Mouse (Mus musculus) limb, embryonic 11.5 days (tissue): ENCODE measurements around the gene Qsox2. TPM values are rescaled to one million over a fixed set of nuclear protein-coding genes. Genes with fewer than 3 reads are reported as not detected.
A peak's percentile ranks its signal among the peaks of the same experiment; 100 is the strongest.

Source experiments
- ATAC-seq: fragments of 200-750 bp; cut with Nextera tagmentation; 2 replicates; pipeline ENCODE4 v1.8.0; 2017; ENCODE audit warnings: low read depth; ENCODE audit not compliant: insufficient number of reproducible peaks, low FRiP score, low TSS enrichment
- DNase-seq: peaks from one replicate; pipeline ENCODE4 v3.0.0-alpha.2; 2015; ENCODE audit warnings: low spot score
- H3K27ac ChIP-seq: fragments of 300-500 bp; sonication (generic); replicated peaks from 2 replicates; pipeline ENCODE4 v1.5.1; 2014; ENCODE audit warnings: low read depth, mild to moderate bottlenecking, low read length
- H3K27me3 ChIP-seq: fragments of 300-500 bp; sonication (generic); 2 replicates; pipeline ENCODE4 v1.6.1; 2014; ENCODE audit warnings: mild to moderate bottlenecking, low read length, mixed read lengths; ENCODE audit not compliant: control insufficient read depth, insufficient read depth
- H3K36me3 ChIP-seq: fragments of 300-500 bp; sonication (generic); 2 replicates; pipeline ENCODE4 v1.6.1; 2014; ENCODE audit warnings: mild to moderate bottlenecking, low read length, moderate library complexity, mixed read lengths; ENCODE audit not compliant: control insufficient read depth, insufficient read depth
- H3K4me1 ChIP-seq: fragments of 300-500 bp; sonication (generic); 2 replicates; pipeline ENCODE4 v1.6.1; 2014; ENCODE audit warnings: low read length, mixed read lengths; ENCODE audit not compliant: control insufficient read depth, insufficient read depth
- H3K4me2 ChIP-seq: fragments of 300-500 bp; sonication (generic); 2 replicates; pipeline ENCODE4 v1.6.1; 2014; ENCODE audit warnings: low read depth, mild to moderate bottlenecking, moderate library complexity; ENCODE audit not compliant: severe bottlenecking
- H3K4me3 ChIP-seq: fragments of 300-500 bp; sonication (generic); 2 replicates; pipeline ENCODE4 v1.5.1; 2014; ENCODE audit warnings: low read depth, low read length
- H3K9ac ChIP-seq: fragments of 300-500 bp; sonication (generic); 2 replicates; pipeline ENCODE4 v1.6.1; 2014; ENCODE audit warnings: mild to moderate bottlenecking, low read length
- H3K9me3 ChIP-seq: fragments of 300-500 bp; sonication (generic); 2 replicates; pipeline ENCODE4 v1.6.1; 2016; ENCODE audit warnings: low read length; ENCODE audit not compliant: control insufficient read depth
- WGBS: fragments of 180-500 bp; shearing (Covaris S2); extraction: QIAGEN DNeasy Blood & Tissue Kit; methylation state at CpG from one replicate; pipeline ENCODE4 v1.1.7; 2014; 5-methylcytosine and 5-hydroxymethylcytosine counted together
- polyA plus RNA-seq: library from polyadenylated mRNA; unstranded; fragments of >200 nt; fragmentation: Nextera tagmentation; extraction: Ambion mirVana; gene quantifications from 2 replicates; pipeline ENCODE4 v1.2.1, GENCODE M21; 2014

Qsox2 gene
- polyA plus RNA-seq, 1 experiment from 2014 or later, result 12.0 TPM

DNA sequence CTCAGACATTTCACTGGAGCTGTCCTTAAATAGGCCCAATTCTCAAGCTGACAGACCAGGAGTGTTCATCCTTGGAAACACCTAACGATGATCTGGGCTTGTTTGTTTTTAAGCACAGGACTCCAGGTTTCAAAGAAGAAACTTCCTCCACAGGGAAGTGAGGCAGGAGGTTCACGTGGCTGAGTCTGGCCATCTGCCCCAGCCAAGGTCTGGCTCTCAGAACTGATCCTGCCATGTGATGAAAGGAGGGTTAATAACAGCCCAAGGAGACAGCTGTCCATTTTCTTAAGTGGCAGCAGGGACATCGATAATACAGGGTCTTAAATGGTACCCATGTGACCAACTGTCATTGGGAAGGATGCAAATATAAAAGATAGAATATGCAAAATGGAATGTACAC, 27.8 kb downstream of the Qsox2 start:
- ATAC-seq (no peak), DNase-seq (no peak)
- 79% methylated on average over 3 of the region's 3 CpGs for WGBS
- H3K4me1 ChIP-seq, result peaks cover 7% of the 10 kb centered on the region
- no peak overlapping the region for H3K9ac ChIP-seq
- no peaks in the 10 kb centered on the region for H3K9me3 ChIP-seq
- no peak overlapping the region for H3K27ac ChIP-seq
- H3K27me3 ChIP-seq, result peaks cover 37% of the 10 kb centered on the region
- no peak overlapping the region for H3K4me3 ChIP-seq
- no peak overlapping the region for H3K4me2 ChIP-seq
- peaks cover 9% of the 10 kb centered on the region; the same call in 1 of the 2 replicates for H3K36me3 ChIP-seq

DNA sequence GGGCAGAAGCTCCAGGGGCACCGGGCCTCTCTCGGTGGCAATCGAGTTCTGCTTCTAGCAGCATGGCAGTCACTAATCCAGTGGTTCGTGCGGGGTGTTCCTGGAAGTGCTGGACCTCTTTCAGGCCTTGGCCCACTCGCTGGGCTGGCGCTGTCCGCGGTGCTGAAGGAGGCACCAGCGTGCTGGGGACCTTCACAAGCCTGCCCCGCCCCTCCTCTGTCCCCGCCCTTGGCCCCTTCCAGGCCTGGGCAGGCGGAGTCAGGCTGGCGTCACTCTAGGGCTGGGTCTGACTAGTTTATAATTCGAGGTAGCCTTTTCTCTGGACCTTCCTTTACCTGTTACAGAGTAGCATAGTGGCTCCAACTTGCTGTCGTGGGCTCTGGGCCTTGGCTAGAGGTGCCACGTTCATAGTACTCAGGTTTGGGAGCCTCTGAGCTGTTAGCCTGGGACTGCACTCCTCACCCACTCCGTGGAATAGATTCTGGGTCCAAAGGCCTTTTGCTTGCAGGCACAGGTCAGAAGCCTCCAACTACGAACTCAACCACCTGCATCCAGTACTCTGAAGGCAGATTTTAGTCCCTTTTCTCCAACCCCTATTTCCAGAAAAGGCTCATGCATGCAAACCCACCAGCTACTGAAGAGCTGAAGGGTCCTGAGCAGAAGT, 29.1 kb downstream of the Qsox2 start, which contains the start of gene Lhx3:
Gene Lhx3 (minus strand): TSS at position 164 of the 664 bp plus-strand sequence.
- H3K36me3 ChIP-seq, result peaks cover 9% of the 10 kb centered on the region; the same call in 1 of the 2 replicates
- WGBS, result 5% methylated on average over 19 of the region's 19 CpGs
- H3K4me2 ChIP-seq, result no peak within 1 kb of the TSS
- H3K27ac ChIP-seq, result no peak within 1 kb of the TSS
- H3K9me3 ChIP-seq, result no peaks in the 10 kb centered on the region
- DNase-seq (peak; percentile 98), ATAC-seq (peak; percentile 84)
- no peak within 1 kb of the TSS for H3K9ac ChIP-seq
- H3K4me3 ChIP-seq, result no peak within 1 kb of the TSS
- H3K4me1 ChIP-seq, result peaks cover 7% of the 10 kb centered on the region
- peaks cover 50% of the 10 kb centered on the region for H3K27me3 ChIP-seq

DNA sequence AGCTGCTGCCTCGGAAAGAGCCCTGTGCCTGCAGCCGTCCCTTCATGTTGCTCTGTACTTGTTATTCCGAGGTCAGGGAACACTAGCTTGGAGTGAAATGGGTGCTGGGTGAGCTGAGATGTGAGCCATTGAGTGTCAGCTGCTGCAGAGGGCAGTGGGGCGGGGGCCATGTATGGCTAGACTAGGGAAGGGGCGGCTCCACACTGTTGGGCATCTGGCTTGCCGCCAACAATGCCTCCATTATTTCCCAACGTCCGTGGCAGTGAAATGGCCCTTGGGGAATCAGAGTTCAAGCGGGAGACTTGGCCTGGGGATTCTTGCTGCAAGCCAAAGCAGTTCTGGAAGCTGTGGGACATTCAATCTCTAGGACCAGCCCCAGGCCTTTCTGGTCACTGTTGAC, 29.8 kb downstream of the Qsox2 start:
- Histone ChIP-seq H3K4me2 (no peak overlapping the region), H3K27me3 (peaks cover 57% of the 10 kb centered on the region), H3K9ac (no peak overlapping the region), H3K4me1 (peaks cover 7% of the 10 kb centered on the region), H3K27ac (no peak overlapping the region), H3K36me3 (peaks cover 9% of the 10 kb centered on the region; the same call in 1 of the 2 replicates), H3K4me3 (no peak overlapping the region), H3K9me3 (no peaks in the 10 kb centered on the region)
- no peak for ATAC-seq
- WGBS, result 8% methylated on average over 9 of the region's 9 CpGs
- DNase-seq, result no peak

DNA sequence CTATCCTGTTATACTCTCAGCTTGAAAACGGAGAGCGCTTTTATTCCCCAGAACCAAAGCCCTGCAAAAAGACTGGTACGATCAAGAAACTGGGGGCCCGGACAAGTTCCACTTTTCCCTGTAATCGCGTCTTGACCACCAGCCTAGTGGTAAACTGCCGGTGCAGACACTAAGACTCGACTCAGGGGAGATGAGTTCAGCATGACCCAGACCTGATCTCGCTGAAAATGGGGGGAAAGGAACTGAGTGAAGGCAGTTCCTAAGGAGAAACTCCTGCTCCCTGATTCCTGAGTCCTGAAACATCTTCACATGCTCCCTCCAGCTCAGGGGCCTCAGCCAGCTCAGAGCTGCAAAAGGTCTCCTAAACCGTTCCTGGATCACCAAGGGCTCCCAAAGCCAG, 31.6 kb downstream of the Qsox2 start:
- Histone ChIP-seq H3K4me3 (no peak overlapping the region), H3K9me3 (no peaks in the 10 kb centered on the region), H3K4me2 (no peak overlapping the region), H3K4me1 (peaks cover 7% of the 10 kb centered on the region), H3K36me3 (peaks cover 3% of the 10 kb centered on the region; the same call in 1 of the 2 replicates), H3K27ac (no peak overlapping the region), H3K9ac (no peak overlapping the region), H3K27me3 (peaks cover 75% of the 10 kb centered on the region)
- WGBS, result 11% methylated on average over 10 of the region's 10 CpGs
- no peak for ATAC-seq
- no peak for DNase-seq

DNA sequence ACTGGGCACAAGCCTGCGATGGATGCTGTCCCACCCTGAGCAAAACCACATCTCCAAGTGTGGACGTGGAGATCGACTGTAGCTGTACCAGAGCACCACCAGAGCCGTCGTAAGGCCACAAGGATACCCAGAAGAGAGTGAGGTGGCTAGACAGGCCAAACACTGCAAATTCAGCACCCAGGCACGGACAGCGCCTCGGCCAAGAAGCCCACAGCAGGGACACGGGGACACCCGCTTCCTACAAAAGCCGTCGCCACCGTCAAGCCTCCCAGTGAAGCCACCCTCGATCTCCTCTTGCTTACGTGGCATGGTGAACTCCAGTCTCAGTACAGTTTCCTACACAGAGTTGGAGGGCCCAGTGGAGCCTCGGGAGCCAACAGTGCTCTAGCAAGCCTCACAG, 32.2 kb downstream of the Qsox2 start:
- no peak for ATAC-seq
- Histone ChIP-seq H3K4me2 (no peak overlapping the region), H3K36me3 (0 out of 2 replicates have a peak, but pooled peaks cover under 1% of the 10 kb centered on the region), H3K9ac (no peak overlapping the region), H3K27ac (no peak overlapping the region), H3K4me1 (peaks cover 7% of the 10 kb centered on the region), H3K9me3 (no peaks in the 10 kb centered on the region), H3K27me3 (peaks cover 81% of the 10 kb centered on the region), H3K4me3 (no peak overlapping the region)
- WGBS, result 3% methylated on average over 16 of the region's 16 CpGs
- DNase-seq, result peak; percentile 85

DNA sequence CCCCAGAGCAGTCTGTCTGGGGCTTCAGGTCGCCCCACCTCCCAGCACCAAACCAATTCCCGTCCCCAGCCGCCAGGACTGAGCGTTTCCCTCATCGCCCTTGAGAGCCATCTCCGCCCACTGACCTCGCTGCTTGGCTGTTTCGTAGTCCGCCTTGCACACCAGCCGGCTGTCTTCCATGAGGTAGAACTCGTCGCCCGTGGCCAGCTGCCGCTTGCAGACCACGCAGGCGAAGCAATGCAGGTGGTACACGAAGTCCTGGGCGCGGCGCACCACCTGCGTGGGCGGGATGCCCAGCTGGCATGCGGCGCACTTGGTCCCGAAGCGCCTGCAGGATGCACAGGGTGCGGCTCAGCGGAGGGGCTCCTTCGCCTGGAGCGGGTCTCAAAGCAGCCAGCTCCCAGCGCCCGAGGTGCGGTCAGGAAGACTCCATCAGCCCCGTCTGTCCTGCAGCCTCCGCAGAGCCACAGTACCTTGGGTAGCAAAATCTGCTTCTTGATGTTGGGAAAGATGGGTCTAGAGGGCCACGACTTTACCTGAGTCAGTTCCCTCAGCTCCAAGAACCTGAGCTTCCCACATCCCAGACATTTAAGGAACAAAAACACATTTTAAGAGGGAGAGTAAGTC, 34.4 kb downstream of the Qsox2 start:
- ATAC-seq, result no peak
- no peak overlapping the region for H3K9ac ChIP-seq
- no peaks in the 10 kb centered on the region for H3K36me3 ChIP-seq
- no peak for DNase-seq
- H3K27ac ChIP-seq, result no peak overlapping the region
- peaks cover 16% of the 10 kb centered on the region for H3K4me1 ChIP-seq
- H3K9me3 ChIP-seq, result no peaks in the 10 kb centered on the region
- peaks cover 100% of the 10 kb centered on the region for H3K27me3 ChIP-seq
- no peak overlapping the region for H3K4me3 ChIP-seq
- WGBS, result under 1% methylated on average over 36 of the region's 36 CpGs
- H3K4me2 ChIP-seq, result no peak overlapping the region

DNA sequence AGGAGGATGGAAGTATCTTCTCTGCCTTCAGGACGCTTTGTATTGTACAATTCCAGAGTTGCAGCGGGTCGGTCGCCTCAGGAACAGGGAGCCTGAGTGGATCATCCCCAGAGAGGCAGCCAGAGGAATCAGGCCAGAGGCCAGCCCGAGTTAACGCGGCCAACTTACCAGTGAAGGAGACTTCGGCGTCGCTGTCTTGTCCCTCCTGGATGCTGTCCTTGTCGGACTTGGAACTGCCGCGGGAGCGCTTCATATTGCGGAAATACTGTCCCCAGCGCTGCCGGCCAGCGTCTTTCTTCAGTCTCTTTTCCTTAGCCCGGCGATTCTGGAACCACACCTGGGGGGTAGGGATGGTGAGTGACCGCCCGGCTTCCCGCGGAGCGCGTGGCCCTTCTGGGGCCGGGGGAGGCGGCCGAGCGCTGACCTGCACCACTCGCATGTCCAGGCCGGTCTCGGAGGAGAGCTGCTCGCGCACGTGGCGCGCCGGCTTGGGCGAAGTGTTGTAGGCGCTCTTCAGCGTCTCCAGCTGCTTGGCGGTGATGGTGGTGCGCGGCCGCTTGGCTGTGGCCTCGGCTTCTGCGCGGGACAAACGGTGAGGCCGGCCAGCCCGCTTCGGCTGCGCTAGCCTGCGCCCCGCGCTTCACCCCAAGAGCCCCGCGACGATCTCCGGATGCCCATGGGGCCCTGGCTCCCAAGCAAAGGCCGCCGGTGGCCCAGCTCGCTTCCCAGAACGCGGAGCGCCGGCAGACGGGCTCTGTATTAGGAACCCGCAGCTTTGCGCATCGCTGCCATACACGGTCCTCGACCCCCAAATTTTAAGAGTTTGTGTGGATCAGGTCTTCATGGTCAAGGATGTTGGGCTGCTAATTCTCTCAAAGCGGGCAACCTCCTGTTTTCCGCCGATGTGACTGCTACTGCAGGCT, 35.1 kb downstream of the Qsox2 start:
- Histone ChIP-seq H3K9ac (no peak overlapping the region), H3K27me3 (peaks cover 100% of the 10 kb centered on the region), H3K4me2 (0 out of 2 replicates have a peak overlapping the region, but pooled peaks have one; percentile 12), H3K4me3 (no peak overlapping the region), H3K9me3 (no peaks in the 10 kb centered on the region), H3K4me1 (peaks cover 19% of the 10 kb centered on the region), H3K36me3 (no peaks in the 10 kb centered on the region), H3K27ac (no peak overlapping the region)
- under 1% methylated on average over 77 of the region's 77 CpGs for WGBS
- DNase-seq (no peak), ATAC-seq (no peak)

DNA sequence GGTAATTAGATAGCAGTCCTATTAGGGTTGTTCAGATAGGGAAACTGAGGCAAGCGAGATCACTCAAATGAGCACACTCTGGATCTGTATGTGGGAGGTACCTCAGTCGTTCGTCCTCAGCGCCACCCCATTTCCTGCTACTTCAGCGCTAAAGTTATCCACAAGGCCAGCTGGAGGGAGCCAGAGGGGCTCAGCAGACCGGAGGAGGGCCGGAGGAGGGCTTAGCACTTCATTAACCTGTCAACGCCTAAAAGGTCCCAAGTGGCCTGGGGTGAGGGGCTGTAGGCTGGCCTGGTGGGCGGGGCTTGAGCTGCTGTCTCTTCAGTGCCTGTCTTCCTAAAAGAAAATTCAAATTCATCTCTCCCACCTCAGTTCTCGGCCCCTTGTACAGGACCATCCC, 38.8 kb downstream of the Qsox2 start:
- no peak overlapping the region for H3K9ac ChIP-seq
- peaks cover 95% of the 10 kb centered on the region for H3K27me3 ChIP-seq
- peaks cover 17% of the 10 kb centered on the region for H3K4me1 ChIP-seq
- no peak overlapping the region for H3K27ac ChIP-seq
- H3K36me3 ChIP-seq, result no peaks in the 10 kb centered on the region
- H3K4me3 ChIP-seq, result no peak overlapping the region
- no peaks in the 10 kb centered on the region for H3K9me3 ChIP-seq
- peak overlapping the region; percentile 33 for H3K4me2 ChIP-seq
- WGBS, result under 1% methylated on average over 10 of the region's 10 CpGs
- peak; percentile 79 for DNase-seq
- peak; percentile 35 for ATAC-seq
